Mouse (Mus musculus): ENCODE measurements around the gene Samhd1. TPM values are rescaled to one million over a fixed set of nuclear protein-coding genes. Genes with fewer than 3 reads are reported as not detected.
A peak's percentile ranks its signal among the peaks of the same experiment; 100 is the strongest.

The Samhd1 gene
- polyA plus RNA-seq, 1 experiment from 2014 or later, result 10.9 TPM

DNA sequence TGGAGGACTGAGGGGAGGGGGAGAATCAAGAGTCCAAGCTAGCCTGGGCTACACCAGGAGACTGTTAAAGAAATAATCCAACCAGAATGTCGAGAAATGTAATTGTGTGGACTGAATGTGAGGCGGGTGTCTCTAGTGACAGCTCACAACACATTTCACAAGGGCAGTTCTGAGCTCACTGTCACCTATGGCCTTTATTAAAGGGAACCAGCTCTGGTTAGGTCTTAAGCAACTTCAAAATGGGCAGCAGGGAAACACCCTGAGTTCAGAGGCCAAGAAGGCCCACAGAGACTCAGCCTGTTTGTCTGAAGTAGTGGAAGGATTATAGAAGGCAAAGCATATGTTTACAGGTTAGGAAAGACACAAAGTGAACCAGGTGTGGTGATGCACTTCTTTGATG lies 18.2 kb upstream of the Samhd1 start:
- Histone ChIP-seq H3K27ac (no peak overlapping the region), H3K9me3 (no peaks in the 10 kb centered on the region), H3K4me3 (replicated peaks) (no peak overlapping the region), H3K4me1 (replicated peaks) (no peaks in the 10 kb centered on the region), H3K9ac (replicated peaks) (no peak overlapping the region), H3K36me3 (peaks cover 79% of the 10 kb centered on the region), H3K27me3 (no peaks in the 10 kb centered on the region), H3K4me2 (replicated peaks) (no peak overlapping the region)
- ATAC-seq, result no peak
- WGBS, result 90% methylated on average over 2 of the region's 2 CpGs

- ATAC-seq, result no peak
- Histone ChIP-seq H3K9me3 (no peaks in the 10 kb centered on the region), H3K4me3 (replicated peaks) (no peak overlapping the region), H3K27me3 (no peaks in the 10 kb centered on the region), H3K36me3 (peaks cover 61% of the 10 kb centered on the region), H3K4me2 (replicated peaks) (no peak overlapping the region), H3K27ac (no peak overlapping the region), H3K9ac (replicated peaks) (no peak overlapping the region), H3K4me1 (replicated peaks) (no peaks in the 10 kb centered on the region)
- 88% methylated on average over 5 of the region's 5 CpGs for WGBS
These were observed 13.4 kb upstream of the Samhd1 start for GRCm38 (mm10) chr2:157148417-157148816.

GRCm38 (mm10) chr2:157147397-157148020 lies 12.4 kb upstream of the Samhd1 start:
- H3K9me3 ChIP-seq, result no peaks in the 10 kb centered on the region
- 95% methylated on average over 9 of the region's 9 CpGs for WGBS

DNA sequence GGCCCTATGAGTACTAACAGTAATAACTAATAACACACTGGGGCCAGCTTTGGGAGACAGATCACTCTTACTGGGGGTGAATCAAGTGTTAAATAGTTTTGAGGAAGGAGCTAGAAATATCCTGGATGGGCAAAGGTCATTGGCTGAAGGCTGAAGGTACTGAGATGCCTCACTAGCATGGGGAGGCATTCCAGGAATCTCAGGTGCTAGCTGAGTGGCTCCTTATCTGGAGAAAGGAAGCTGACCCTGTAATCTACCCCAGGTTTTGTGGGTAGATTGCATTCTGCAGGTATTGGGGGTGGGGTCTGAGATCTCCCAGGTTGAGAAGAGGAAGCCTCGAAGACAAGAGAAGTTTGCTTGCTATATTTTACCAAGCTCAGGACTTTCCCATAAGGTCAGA lies 10.1 kb upstream of the Samhd1 start:
- no peak for ATAC-seq
- H3K27me3 ChIP-seq, result no peaks in the 10 kb centered on the region
- no peak overlapping the region for H3K4me3 ChIP-seq (replicated peaks)
- no peak overlapping the region for H3K27ac ChIP-seq
- H3K4me2 ChIP-seq (replicated peaks), result no peak overlapping the region
- no peaks in the 10 kb centered on the region for H3K9me3 ChIP-seq
- H3K4me1 ChIP-seq (replicated peaks), result no peaks in the 10 kb centered on the region
- no peak overlapping the region for H3K9ac ChIP-seq (replicated peaks)
- peaks cover 34% of the 10 kb centered on the region for H3K36me3 ChIP-seq
- WGBS, result 89% methylated on average over 1 of the region's 1 CpGs

More at GRCm38 (mm10) chr2:157147397-157148020, 12.4 kb upstream of the Samhd1 start:
- no peak overlapping the region for H3K4me2 ChIP-seq (replicated peaks)
- no peak overlapping the region for H3K4me3 ChIP-seq (replicated peaks)
- H3K9ac ChIP-seq (replicated peaks), result no peak overlapping the region
- H3K36me3 ChIP-seq, result peaks cover 57% of the 10 kb centered on the region
- no peak overlapping the region for H3K27ac ChIP-seq
- H3K4me1 ChIP-seq (replicated peaks), result no peaks in the 10 kb centered on the region
- ATAC-seq, result no peak
- H3K27me3 ChIP-seq, result no peaks in the 10 kb centered on the region

- H3K36me3 ChIP-seq, result peaks cover 24% of the 10 kb centered on the region
- no peak overlapping the region for H3K4me2 ChIP-seq (replicated peaks)
- no peaks in the 10 kb centered on the region; the same call in 1 of the 2 replicates for H3K9me3 ChIP-seq
- no peaks in the 10 kb centered on the region for H3K4me1 ChIP-seq (replicated peaks)
- H3K27me3 ChIP-seq, result no peaks in the 10 kb centered on the region
- H3K9ac ChIP-seq (replicated peaks), result no peak overlapping the region
- H3K4me3 ChIP-seq (replicated peaks), result no peak overlapping the region
- no peak for ATAC-seq
- H3K27ac ChIP-seq, result no peak overlapping the region
- 81% methylated on average over 5 of the region's 5 CpGs for WGBS
These were observed 9.1 kb upstream of the Samhd1 start for GRCm38 (mm10) chr2:157144132-157144531.

DNA sequence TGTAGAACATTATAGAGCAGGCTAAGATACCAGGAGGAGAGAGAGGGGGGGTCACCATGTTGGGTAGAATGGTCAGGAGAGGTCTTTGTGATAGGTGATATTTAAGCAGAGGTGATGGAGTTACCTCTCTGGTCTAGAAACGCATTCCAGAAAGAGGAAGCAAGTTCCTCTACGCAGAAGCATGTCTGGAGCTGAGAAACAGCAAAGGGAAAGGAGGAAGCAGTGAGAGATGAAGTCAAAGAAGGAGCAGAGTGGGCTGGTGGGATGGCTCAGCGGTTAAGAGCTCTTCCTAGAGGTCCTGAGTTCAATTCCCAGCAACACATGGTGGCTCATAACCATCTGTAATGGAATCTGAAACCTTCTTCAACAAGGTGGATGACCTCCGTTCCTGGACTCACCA lies 6.9 kb upstream of the Samhd1 start:
- ATAC-seq, result no peak
- Histone ChIP-seq H3K36me3 (peaks cover 12% of the 10 kb centered on the region), H3K4me1 (replicated peaks) (no peaks in the 10 kb centered on the region), H3K27me3 (no peaks in the 10 kb centered on the region), H3K9me3 (no peaks in the 10 kb centered on the region; the same call in 1 of the 2 replicates), H3K4me3 (replicated peaks) (no peak overlapping the region), H3K27ac (no peak overlapping the region), H3K4me2 (replicated peaks) (no peak overlapping the region), H3K9ac (replicated peaks) (no peak overlapping the region)
- 80% methylated on average over 4 of the region's 4 CpGs for WGBS

GRCm38 (mm10) chr2:157139251-157139802 lies 4.3 kb upstream of the Samhd1 start:
- no peak for ATAC-seq
- Histone ChIP-seq H3K4me3 (replicated peaks) (no peak overlapping the region), H3K9me3 (no peaks in the 10 kb centered on the region; the same call in 1 of the 2 replicates), H3K27me3 (no peaks in the 10 kb centered on the region), H3K4me1 (replicated peaks) (peaks cover 2% of the 10 kb centered on the region; the same call in 1 of the 2 replicates), H3K4me2 (replicated peaks) (no peak overlapping the region), H3K27ac (no peak overlapping the region), H3K9ac (replicated peaks) (no peak overlapping the region), H3K36me3 (no peaks in the 10 kb centered on the region)
- 89% methylated on average over 5 of the region's 5 CpGs for WGBS

DNA sequence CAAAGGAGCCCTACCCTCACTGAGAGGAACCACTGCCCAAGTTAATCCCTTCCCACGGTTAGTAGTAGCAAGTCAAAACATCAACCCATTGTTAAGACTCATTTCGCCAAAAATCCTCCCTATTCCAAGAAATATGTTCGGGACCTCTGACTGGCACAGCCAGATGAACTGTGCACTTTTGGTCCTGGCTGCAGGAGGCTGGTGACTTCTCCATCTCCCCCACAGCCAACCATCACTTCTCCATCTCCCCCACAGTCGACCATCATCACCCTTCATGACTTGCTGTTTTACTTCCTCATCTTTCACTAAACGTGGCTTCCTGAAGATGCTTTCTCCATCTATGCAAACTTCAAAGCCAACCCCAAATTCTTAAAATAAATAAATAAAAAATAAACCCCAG lies 3.7 kb upstream of the Samhd1 start:
- Histone ChIP-seq H3K27me3 (no peaks in the 10 kb centered on the region), H3K4me2 (replicated peaks) (no peak overlapping the region), H3K9me3 (no peaks in the 10 kb centered on the region; the same call in 1 of the 2 replicates), H3K9ac (replicated peaks) (no peak overlapping the region), H3K4me3 (replicated peaks) (no peak overlapping the region), H3K27ac (no peak overlapping the region), H3K4me1 (replicated peaks) (peaks cover 7% of the 10 kb centered on the region; the same call in 1 of the 2 replicates), H3K36me3 (no peaks in the 10 kb centered on the region)
- ATAC-seq, result no peak
- WGBS, result 82% methylated on average over 5 of the region's 5 CpGs

- Histone ChIP-seq H3K36me3 (no peaks in the 10 kb centered on the region), H3K4me3 (replicated peaks) (no peak overlapping the region), H3K4me1 (replicated peaks) (peaks cover 9% of the 10 kb centered on the region; the same call in 1 of the 2 replicates), H3K27ac (no peak overlapping the region), H3K9me3 (no peaks in the 10 kb centered on the region; the same call in 1 of the 2 replicates), H3K9ac (replicated peaks) (no peak overlapping the region), H3K27me3 (no peaks in the 10 kb centered on the region), H3K4me2 (replicated peaks) (no peak overlapping the region)
- no peak for ATAC-seq
- WGBS, result 93% methylated on average over 9 of the region's 9 CpGs
These were observed 3.1 kb upstream of the Samhd1 start for GRCm38 (mm10) chr2:157137959-157138731.

DNA sequence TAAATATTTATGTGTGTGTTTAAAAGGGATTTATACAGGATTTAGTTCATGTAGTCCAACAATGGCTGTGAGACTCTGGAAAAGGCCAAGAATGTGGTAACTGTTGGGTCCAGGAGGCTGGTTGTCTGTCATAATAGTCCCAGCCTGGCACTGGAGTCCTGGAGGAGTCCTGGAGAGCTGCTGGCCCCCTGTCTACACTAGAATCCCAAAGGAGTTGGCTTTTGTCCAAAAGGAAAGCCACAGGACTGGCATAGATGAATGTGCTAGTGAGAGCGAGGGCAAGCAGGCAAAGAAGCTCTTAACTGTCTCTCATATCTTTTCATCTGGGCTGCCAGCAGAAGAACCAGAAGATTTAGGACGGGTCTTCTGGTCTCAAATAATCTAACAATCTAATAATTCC lies 1.6 kb upstream of the Samhd1 start:
- Histone ChIP-seq H3K4me1 (replicated peaks) (peaks cover 9% of the 10 kb centered on the region; the same call in 1 of the 2 replicates), H3K9ac (replicated peaks) (no peak overlapping the region), H3K9me3 (no peaks in the 10 kb centered on the region; the same call in 1 of the 2 replicates), H3K27ac (no peak overlapping the region), H3K4me2 (replicated peaks) (no peak overlapping the region), H3K36me3 (no peaks in the 10 kb centered on the region), H3K27me3 (no peaks in the 10 kb centered on the region), H3K4me3 (replicated peaks) (no peak overlapping the region)
- 84% methylated on average over 2 of the region's 2 CpGs for WGBS
- no peak for ATAC-seq

- H3K4me1 ChIP-seq (replicated peaks), result peaks cover 9% of the 10 kb centered on the region; the same call in 1 of the 2 replicates
- no peaks in the 10 kb centered on the region for H3K36me3 ChIP-seq
- no peaks in the 10 kb centered on the region for H3K27me3 ChIP-seq
- no peaks in the 10 kb centered on the region; the same call in 1 of the 2 replicates for H3K9me3 ChIP-seq
- 96% methylated on average over 4 of the region's 4 CpGs for WGBS
- H3K4me2 ChIP-seq (replicated peaks), result no peak overlapping the region
- H3K9ac ChIP-seq (replicated peaks), result no peak overlapping the region
- ATAC-seq, result no peak
- no peak overlapping the region for H3K4me3 ChIP-seq (replicated peaks)
- no peak overlapping the region for H3K27ac ChIP-seq
These were observed 1.1 kb upstream of the Samhd1 start for GRCm38 (mm10) chr2:157136176-157136575.

DNA sequence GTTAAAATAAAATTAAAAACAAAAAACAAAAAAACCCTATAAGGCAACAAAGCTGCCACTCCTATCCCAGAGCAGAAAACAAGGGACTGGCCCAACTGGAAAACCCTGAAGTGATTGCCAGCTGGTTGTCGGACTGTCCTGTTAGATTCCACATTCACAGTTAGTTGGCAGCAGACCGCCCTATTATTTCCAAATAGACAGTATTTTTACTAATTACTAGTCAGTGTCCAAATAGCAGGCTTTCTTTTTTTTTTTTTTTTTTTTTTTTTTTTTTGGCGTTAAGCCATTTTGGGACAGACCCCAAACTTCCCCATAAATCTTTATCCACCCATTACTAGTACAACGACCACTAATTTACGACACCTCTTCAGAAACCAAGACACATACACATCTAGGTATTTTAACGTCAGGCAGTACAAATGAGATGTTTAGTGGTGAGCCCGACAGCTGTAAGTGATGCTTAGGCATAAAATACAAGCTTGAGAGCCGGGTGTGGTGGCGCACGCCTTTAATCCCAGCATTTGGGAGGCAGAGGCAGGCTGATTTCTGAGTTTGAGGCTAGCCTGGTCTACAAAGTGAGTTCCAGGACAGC lies 560 bp upstream of the Samhd1 start:
- no peak overlapping the region for H3K27ac ChIP-seq
- no peak for ATAC-seq

More for the DNA sequence above, 560 bp upstream of the Samhd1 start:
- no peaks in the 10 kb centered on the region for H3K27me3 ChIP-seq
- peak overlapping the region; percentile 90 for H3K4me2 ChIP-seq (replicated peaks)
- H3K9me3 ChIP-seq, result no peaks in the 10 kb centered on the region; the same call in 1 of the 2 replicates
- no peaks in the 10 kb centered on the region for H3K36me3 ChIP-seq
- H3K4me1 ChIP-seq (replicated peaks), result peaks cover 9% of the 10 kb centered on the region; the same call in 1 of the 2 replicates
- peak overlapping the region; percentile 65 for H3K4me3 ChIP-seq (replicated peaks)
- 86% methylated on average over 10 of the region's 10 CpGs for WGBS
- peak overlapping the region; percentile 70 for H3K9ac ChIP-seq (replicated peaks)
